Mouse (Mus musculus): ENCODE measurements around the gene Ywhae.

DNA sequence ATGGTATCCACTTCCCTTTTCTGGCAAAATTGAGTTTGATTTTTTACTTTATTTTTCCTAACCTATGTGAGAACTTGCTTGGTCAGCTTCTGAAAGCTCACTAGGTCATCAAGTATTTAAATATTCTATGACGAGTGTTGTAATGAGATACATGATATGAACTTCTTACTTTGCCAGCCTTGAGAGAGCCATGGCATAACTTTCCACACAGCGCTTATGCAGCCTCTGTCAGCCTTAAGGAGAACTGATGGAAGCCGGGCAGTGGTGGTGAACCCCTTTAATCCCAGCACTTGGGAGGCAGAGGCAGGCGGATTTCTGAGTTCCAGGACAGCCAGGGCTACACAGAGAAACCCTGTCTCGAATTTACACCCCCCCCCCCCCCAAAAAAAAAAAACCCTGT, 28.1 kb downstream of the Ywhae start:
- TF ChIP-seq POLR2A (IDR thresholded peaks at IDR 0.05; ENCODE audit: borderline replicate concordance, low read depth, low read length) (no peak), CTCF (IDR thresholded peaks at IDR 0.05; ENCODE audit: low read depth, low read length) (no peak)

All from bone marrow macrophage, adult 2 months (primary cell).